Mouse (Mus musculus) hindbrain, embryonic 12.5 days (tissue): ENCODE data around the gene Sost. TPM values are rescaled to one million over a fixed set of nuclear protein-coding genes. Genes with fewer than 3 reads are reported as not detected.
A peak's percentile ranks its signal among the peaks of the same experiment; 100 is the strongest.

Experiments
- ATAC-seq: fragments of 200-750 bp; cut with Nextera tagmentation; 2 replicates; pipeline ENCODE4 v1.8.0; 2017; ENCODE audit warnings: moderate TSS enrichment; ENCODE audit not compliant: low FRiP score
- H3K27ac ChIP-seq: fragments of 300-500 bp; sonication (generic); 2 replicates; pipeline ENCODE4 v1.5.1; 2016; ENCODE audit warnings: mild to moderate bottlenecking
- H3K27me3 ChIP-seq: fragments of 300-500 bp; sonication (generic); 2 replicates; pipeline ENCODE4 v1.6.1; 2016; ENCODE audit warnings: mild to moderate bottlenecking
- H3K36me3 ChIP-seq: fragments of 300-500 bp; sonication (generic); 2 replicates; pipeline ENCODE4 v1.6.1; 2016; ENCODE audit warnings: mild to moderate bottlenecking
- H3K4me1 ChIP-seq: fragments of 300-500 bp; sonication (generic); 2 replicates; pipeline ENCODE4 v1.6.1; 2016
- H3K4me2 ChIP-seq: fragments of 300-500 bp; sonication (generic); replicated peaks from 2 replicates; pipeline ENCODE4 v1.6.1; 2016; ENCODE audit warnings: mild to moderate bottlenecking
- H3K4me3 ChIP-seq: fragments of 300-500 bp; sonication (generic); 2 replicates; pipeline ENCODE4 v1.5.1; 2016; ENCODE audit warnings: mild to moderate bottlenecking
- H3K9ac ChIP-seq: fragments of 300-500 bp; sonication (generic); 2 replicates; pipeline ENCODE4 v1.6.1; 2016; ENCODE audit warnings: mild to moderate bottlenecking, moderate library complexity
- H3K9me3 ChIP-seq: fragments of 300-500 bp; sonication (generic); replicated peaks from 2 replicates; pipeline ENCODE4 v1.6.1; 2016; ENCODE audit warnings: mild to moderate bottlenecking
- WGBS: fragments of 180-500 bp; shearing (Covaris S2); methylation state at CpG from one replicate; pipeline ENCODE4 v1.1.7; 2016; 5-methylcytosine and 5-hydroxymethylcytosine counted together
- polyA plus RNA-seq: library from polyadenylated mRNA; unstranded; fragments of >200 nt; fragmentation: Nextera tagmentation; extraction: Ambion mirVana; gene quantifications from 2 replicates; pipeline ENCODE4 v1.2.1, GENCODE M21; 2016

Sost gene
- 0.46 and 0.79 TPM in 2 replicates for polyA plus RNA-seq

DNA sequence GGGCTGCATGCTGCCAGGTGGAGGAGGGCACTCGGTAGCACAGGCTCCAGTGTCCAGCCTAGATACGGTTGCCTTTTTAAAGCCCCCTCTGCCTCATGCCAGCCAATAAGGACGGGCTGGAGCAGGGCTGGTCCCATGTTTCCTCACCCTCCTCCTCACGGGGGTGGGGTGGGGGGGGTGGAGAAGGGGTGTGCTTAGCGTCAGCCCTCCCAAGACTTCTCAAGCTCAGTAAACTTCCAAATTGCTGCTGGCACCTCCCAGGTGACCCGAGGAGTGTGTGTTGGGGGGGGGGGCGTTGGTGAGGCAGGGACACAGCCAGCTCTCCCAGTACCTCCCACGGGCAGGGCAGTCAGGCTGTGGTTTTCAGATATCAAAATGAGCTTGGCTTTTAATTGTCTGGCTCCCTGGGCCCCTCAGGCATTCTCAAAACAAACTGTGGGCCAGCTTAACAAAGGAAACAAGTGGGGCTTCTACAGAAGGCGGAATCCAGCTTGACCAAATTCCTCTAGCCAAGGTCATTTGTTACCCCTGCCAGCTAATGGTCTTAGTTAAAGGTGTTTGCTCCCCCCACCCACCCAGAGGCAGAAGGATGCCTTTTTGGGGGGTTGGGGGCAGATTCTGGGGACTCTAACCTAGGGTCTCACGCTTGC, at the start of gene Sost:
Gene Sost, minus strand, starts transcription at position 51 of the 650 bp plus-strand sequence.
- H3K36me3 ChIP-seq = no peaks in the 10 kb centered on the region
- H3K4me1 ChIP-seq = peaks cover 46% of the 10 kb centered on the region
- H3K4me3 ChIP-seq = no peak within 1 kb of the TSS
- ATAC-seq = no peak
- no peak within 1 kb of the TSS for H3K9ac ChIP-seq
- H3K27ac ChIP-seq = no peak within 1 kb of the TSS
- no peak within 1 kb of the TSS for H3K4me2 ChIP-seq
- peaks cover 60% of the 10 kb centered on the region for H3K27me3 ChIP-seq
- no peaks in the 10 kb centered on the region for H3K9me3 ChIP-seq
- 15% methylated on average over 10 of the region's 10 CpGs for WGBS

DNA sequence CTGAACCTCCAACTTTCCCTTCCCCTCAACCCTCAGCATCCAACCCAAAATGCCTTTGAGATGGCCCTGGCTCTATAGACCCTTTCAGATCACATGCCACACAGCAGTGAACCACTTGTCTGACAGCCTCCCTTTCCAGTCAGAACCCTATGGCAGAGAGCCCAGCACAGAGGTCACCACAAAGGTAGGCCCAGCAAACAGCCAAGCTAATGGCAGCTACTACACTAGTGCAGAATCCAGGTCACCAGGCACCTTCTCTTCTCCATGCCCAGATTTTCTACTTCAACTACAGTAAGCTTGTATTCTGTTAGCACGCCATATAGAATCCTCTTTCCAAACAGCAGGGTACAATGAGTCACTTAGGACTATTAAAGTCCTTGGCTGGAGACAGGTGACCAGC, 49.3 kb upstream of the Sost start:
- H3K4me3 ChIP-seq = no peak overlapping the region
- H3K9ac ChIP-seq = no peak overlapping the region
- H3K4me2 ChIP-seq = no peak overlapping the region
- no peaks in the 10 kb centered on the region for H3K27me3 ChIP-seq
- no peaks in the 10 kb centered on the region for H3K9me3 ChIP-seq
- no peak for ATAC-seq
- WGBS = 81% methylated on average over 1 of the region's 1 CpGs
- peaks cover 11% of the 10 kb centered on the region for H3K4me1 ChIP-seq
- no peak overlapping the region for H3K27ac ChIP-seq
- H3K36me3 ChIP-seq = peaks cover 48% of the 10 kb centered on the region

DNA sequence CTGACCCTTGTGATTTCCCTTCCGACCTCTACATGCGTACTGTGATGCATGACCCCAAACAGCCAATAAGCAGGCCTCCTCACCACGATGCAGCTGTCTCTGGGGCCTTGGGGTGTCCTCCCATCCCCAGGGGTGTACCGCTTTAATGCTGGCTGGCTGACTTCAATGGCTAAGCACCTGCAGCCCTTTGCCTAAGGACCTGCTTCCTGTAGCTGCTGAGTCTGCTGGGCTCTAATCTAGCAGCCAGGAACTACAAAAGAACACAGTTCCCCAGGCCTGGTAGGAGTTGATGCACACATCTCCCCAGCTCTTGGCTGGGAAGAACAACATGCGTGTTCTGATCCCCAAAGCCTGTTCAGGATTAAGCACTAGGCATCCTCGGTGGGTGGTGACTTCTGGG, 48.7 kb upstream of the Sost start:
- Histone ChIP-seq H3K9ac (no peak overlapping the region), H3K36me3 (peaks cover 52% of the 10 kb centered on the region), H3K4me2 (no peak overlapping the region), H3K4me3 (no peak overlapping the region), H3K27ac (no peak overlapping the region), H3K9me3 (no peaks in the 10 kb centered on the region), H3K27me3 (no peaks in the 10 kb centered on the region), H3K4me1 (peaks cover 14% of the 10 kb centered on the region)
- no peak for ATAC-seq
- WGBS = 56% methylated on average over 6 of the region's 6 CpGs

DNA sequence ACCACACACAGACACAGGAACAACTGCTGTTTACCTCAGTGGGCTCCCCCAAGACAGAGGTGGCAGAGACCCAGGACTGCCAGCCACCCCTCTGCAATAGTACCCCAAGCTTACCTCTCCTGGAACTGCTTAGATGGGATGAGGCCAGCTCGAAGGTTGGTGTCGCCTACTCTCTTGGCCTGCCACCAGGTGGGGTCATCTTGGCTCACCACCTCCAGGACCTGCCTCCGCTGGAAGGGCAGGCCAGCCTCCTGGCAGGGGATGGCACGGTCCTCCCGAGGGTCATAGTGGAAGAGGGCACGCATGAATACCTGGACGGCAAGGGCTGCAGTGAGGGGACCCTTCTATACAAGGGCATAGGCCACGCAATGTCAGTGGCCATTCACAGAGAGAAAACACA, 46.4 kb upstream of the Sost start:
- peaks cover 24% of the 10 kb centered on the region for H3K4me1 ChIP-seq
- peaks cover 60% of the 10 kb centered on the region for H3K36me3 ChIP-seq
- WGBS = 86% methylated on average over 8 of the region's 8 CpGs
- no peak for ATAC-seq
- H3K4me2 ChIP-seq = no peak overlapping the region
- no peaks in the 10 kb centered on the region for H3K9me3 ChIP-seq
- no peak overlapping the region for H3K9ac ChIP-seq
- H3K27me3 ChIP-seq = no peaks in the 10 kb centered on the region
- H3K4me3 ChIP-seq = no peak overlapping the region
- no peak overlapping the region for H3K27ac ChIP-seq

DNA sequence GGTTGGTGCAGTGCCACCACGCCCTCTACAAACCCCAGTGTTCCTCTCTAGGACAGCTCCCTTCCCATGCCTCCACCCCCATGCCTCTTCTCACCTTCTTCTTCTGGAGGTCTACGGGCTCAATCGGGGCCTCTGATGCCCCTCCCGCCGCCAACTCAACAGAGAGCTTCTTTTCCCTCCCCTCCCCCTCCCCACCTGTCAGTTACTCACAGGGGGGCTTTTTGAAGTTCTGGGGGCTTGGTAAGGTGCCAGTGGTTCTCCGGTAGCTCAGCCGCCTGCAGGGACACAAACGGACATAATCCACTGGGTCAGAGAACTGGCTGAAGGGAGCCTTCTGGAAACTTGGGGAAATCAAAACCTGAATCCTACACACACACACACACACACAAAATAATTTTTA, 44.7 kb upstream of the Sost start:
- Histone ChIP-seq H3K27me3 (no peaks in the 10 kb centered on the region), H3K9me3 (no peaks in the 10 kb centered on the region), H3K27ac (no peak overlapping the region), H3K4me3 (no peak overlapping the region), H3K9ac (no peak overlapping the region), H3K4me2 (no peak overlapping the region), H3K36me3 (peaks cover 56% of the 10 kb centered on the region), H3K4me1 (peaks cover 28% of the 10 kb centered on the region)
- no peak for ATAC-seq
- 69% methylated on average over 8 of the region's 8 CpGs for WGBS

DNA sequence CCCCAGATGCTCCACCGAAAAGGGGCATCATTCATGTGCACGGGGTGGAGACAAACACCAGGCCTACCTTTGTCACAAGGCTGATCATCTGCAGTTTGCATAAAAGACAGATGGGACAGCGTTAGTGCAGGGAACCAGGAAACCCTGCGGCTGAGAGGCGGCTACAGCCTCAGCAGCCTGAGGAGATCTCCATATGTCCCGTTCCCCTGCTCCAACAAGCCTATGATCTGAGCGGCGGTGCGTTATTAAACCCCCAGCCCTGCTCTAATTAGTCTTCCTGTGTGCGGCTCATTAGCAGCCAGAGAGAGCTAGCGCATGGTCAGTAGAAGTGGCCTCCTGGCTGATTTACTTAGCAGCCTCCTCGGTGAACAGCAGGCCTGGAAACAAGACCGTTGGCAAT, 43.3 kb upstream of the Sost start:
- Histone ChIP-seq H3K9ac (no peak overlapping the region; the same call in 1 of the 2 replicates), H3K4me2 (no peak overlapping the region), H3K27ac (peak overlapping the region; percentile 84), H3K4me1 (peaks cover 24% of the 10 kb centered on the region), H3K36me3 (peaks cover 53% of the 10 kb centered on the region), H3K27me3 (no peaks in the 10 kb centered on the region), H3K4me3 (no peak overlapping the region), H3K9me3 (no peaks in the 10 kb centered on the region)
- 51% methylated on average over 13 of the region's 13 CpGs for WGBS
- peak; percentile 77 for ATAC-seq

DNA sequence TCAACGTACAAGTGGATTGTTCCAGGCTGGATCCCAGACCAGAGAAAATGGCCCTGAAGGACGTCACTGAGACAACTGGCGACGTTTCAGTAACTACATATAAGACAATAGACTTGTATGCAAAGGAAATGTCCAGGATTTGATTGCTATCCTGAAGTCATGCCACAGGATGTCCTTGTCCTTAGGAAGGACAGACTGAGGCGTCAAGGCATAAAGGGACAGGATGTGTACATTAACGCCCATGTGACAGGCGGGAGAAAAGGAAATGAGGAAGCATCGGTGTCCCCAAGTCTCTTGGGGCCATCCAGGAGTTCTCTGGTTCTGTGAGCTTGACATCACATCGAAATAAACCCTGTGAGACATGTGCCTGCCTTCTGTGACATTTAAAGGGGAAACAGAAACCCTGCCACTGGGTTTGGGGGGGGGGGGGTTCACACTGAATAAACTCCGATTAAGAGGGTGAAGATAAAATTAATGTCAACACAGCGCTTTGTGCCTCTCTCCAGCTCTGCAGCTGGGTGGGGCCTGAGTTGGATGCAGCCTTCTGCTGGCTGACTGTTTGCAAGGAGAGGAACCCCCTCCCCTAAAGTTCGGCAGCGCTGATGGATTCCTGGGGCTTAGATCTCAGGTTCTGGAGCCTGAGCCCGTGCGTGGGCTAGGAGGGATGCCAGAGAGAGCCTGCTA, 42.3 kb upstream of the Sost start:
- WGBS = 82% methylated on average over 15 of the region's 15 CpGs
- H3K27ac ChIP-seq = peak overlapping the region; percentile 84; the same call in 1 of the 2 replicates
- H3K27me3 ChIP-seq = no peaks in the 10 kb centered on the region
- peaks cover 24% of the 10 kb centered on the region for H3K4me1 ChIP-seq
- H3K4me2 ChIP-seq = no peak overlapping the region
- H3K36me3 ChIP-seq = peaks cover 60% of the 10 kb centered on the region
- H3K9me3 ChIP-seq = no peaks in the 10 kb centered on the region
- no peak for ATAC-seq
- no peak overlapping the region for H3K9ac ChIP-seq
- H3K4me3 ChIP-seq = no peak overlapping the region

DNA sequence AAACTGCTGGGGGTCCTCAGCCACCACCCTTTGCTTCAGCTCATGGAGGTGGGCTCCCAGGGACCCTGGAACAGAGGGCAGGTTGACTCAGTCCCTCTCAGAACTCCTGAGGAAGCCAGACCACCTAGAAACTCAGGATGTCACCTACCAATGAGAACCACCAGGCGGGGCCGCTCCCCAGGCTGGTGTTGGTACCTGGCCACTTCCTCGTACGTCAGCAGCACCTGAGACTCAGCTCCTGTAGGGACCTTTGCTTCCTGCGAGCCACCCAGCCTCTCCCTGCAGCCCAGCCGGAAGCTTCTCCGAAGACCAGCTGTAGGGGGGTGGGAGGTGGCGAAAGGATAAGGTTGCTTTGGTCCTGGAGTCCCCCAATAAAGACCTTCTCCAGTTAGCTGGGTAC, 41.6 kb upstream of the Sost start:
- Histone ChIP-seq H3K27me3 (no peaks in the 10 kb centered on the region), H3K27ac (no peak overlapping the region), H3K9me3 (no peaks in the 10 kb centered on the region), H3K4me1 (peaks cover 24% of the 10 kb centered on the region), H3K4me3 (no peak overlapping the region), H3K4me2 (no peak overlapping the region), H3K36me3 (peaks cover 66% of the 10 kb centered on the region), H3K9ac (no peak overlapping the region)
- no peak for ATAC-seq
- 92% methylated on average over 8 of the region's 8 CpGs for WGBS

DNA sequence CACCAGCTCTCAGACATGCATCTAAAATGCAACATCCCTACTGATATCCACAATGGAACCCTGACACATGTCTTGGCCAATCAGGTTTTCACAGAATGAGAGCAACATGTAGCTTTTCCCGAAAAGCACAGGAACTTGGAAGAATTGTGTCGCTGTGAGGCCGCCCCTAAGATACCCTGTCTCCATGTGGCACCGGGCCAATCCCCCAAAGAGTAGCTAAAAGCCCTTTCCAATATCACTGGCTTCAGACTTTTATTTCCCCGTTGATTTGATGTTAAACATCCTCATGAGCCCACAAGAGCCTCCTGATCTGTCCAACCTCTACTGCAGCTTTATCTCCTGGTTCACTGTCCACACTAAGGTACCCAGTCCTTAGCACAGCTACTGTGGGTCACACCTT, 39.9 kb upstream of the Sost start:
- Histone ChIP-seq H3K9me3 (no peaks in the 10 kb centered on the region), H3K27ac (no peak overlapping the region), H3K9ac (no peak overlapping the region), H3K27me3 (no peaks in the 10 kb centered on the region), H3K36me3 (peaks cover 55% of the 10 kb centered on the region), H3K4me3 (no peak overlapping the region), H3K4me1 (peaks cover 24% of the 10 kb centered on the region), H3K4me2 (no peak overlapping the region)
- no peak for ATAC-seq
- WGBS = 85% methylated on average over 5 of the region's 5 CpGs

DNA sequence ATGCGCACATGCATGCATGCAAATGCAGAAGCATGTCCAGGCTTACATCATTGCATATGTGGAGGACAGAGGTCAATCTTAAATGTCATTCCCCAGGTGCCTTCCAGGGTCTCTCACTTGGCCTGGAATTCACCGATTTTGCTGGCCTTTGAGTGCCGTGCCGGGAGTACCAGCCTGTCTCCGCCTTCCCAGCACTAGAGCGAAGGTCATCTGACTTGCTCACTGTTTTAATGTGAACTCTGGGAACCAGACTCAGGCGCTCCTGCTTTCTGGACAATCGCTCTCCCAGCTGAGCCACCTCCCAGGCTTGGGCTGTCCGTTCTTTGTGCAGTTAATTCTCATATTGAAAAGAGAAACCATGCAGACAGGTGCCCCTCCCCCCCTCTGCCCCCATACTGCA, 39.5 kb upstream of the Sost start:
- no peaks in the 10 kb centered on the region for H3K27me3 ChIP-seq
- peaks cover 24% of the 10 kb centered on the region for H3K4me1 ChIP-seq
- no peak overlapping the region for H3K9ac ChIP-seq
- no peak for ATAC-seq
- 58% methylated on average over 9 of the region's 9 CpGs for WGBS
- H3K27ac ChIP-seq = no peak overlapping the region
- H3K36me3 ChIP-seq = peaks cover 54% of the 10 kb centered on the region
- no peak overlapping the region for H3K4me3 ChIP-seq
- no peaks in the 10 kb centered on the region for H3K9me3 ChIP-seq
- H3K4me2 ChIP-seq = no peak overlapping the region

DNA sequence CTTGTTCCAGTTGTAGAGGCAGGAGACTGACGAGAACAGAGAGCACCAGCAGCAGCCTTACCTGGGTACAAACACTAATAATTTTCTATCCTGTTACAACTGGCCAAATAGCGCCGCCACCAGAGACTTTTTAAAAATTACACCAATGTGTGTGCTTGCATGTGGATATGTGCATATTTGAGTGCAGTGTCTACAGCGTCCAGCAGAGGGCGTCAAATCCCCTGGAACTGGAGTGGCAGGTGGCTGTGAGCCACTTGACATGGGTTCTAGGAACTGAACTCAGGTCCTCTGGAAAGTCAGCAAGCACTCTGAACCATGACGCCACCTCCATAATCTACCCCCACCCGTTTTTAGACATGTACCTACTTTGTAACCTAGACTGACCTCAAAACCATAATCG, 37.4 kb upstream of the Sost start:
- Histone ChIP-seq H3K4me2 (no peak overlapping the region), H3K27me3 (no peaks in the 10 kb centered on the region), H3K36me3 (peaks cover 52% of the 10 kb centered on the region), H3K27ac (no peak overlapping the region), H3K9ac (no peak overlapping the region), H3K9me3 (no peaks in the 10 kb centered on the region), H3K4me3 (no peak overlapping the region), H3K4me1 (peaks cover 16% of the 10 kb centered on the region)
- ATAC-seq = no peak
- WGBS = 90% methylated on average over 8 of the region's 8 CpGs

DNA sequence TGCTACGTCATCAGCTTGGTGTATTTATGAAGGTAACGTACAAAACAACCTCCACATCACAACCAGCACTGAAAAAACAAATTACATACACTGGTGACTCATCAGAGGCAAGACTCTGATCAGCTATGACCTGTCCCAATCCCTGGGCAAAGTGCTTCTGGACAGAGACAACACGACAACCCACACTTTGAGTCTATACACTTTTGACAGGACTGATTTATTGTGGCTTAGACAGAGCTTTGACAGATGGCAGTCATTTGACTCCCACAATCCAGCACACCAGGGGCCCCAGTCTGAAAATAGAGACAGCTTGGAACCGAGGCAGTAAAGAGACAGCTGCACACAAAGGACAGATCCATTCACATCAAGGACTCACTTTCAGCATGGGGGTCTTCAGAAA, 32.7 kb upstream of the Sost start:
- H3K27ac ChIP-seq = no peak overlapping the region
- no peak overlapping the region for H3K9ac ChIP-seq

DNA sequence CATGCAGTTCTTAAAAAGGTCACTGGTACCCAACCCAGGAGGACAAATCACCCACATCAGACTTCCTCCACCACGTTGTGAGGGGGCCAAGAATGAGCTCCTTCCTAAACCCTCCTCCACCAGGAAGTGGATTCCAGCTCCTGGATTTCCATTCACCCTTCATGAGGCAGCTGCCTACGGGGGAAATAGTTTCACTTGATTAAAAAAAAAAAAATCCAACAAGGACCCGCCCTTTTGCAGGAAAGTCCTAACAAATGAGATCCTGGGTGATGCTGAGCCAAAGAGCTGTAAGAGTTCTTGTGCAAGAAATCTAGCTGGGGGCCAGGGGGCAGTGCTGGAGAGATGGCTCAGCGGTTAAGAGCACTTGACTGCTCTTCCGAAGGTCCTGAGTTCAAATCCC, 31.4 kb upstream of the Sost start:
- Histone ChIP-seq H3K27me3 (no peaks in the 10 kb centered on the region), H3K4me3 (no peak overlapping the region), H3K27ac (no peak overlapping the region), H3K9ac (no peak overlapping the region), H3K4me2 (no peak overlapping the region), H3K9me3 (no peaks in the 10 kb centered on the region), H3K4me1 (peaks cover 7% of the 10 kb centered on the region; the same call in 1 of the 2 replicates), H3K36me3 (peaks cover 25% of the 10 kb centered on the region)
- ATAC-seq = no peak
- WGBS = 59% methylated on average over 5 of the region's 5 CpGs

More for the DNA sequence above, 32.7 kb upstream of the Sost start:
- 46% methylated on average over 4 of the region's 4 CpGs for WGBS
- Histone ChIP-seq H3K4me1 (peaks cover 7% of the 10 kb centered on the region; the same call in 1 of the 2 replicates), H3K9me3 (no peaks in the 10 kb centered on the region), H3K4me3 (no peak overlapping the region), H3K4me2 (no peak overlapping the region), H3K27me3 (no peaks in the 10 kb centered on the region), H3K36me3 (peaks cover 36% of the 10 kb centered on the region)
- ATAC-seq = no peak
